Mouse (Mus musculus) thymus, adult 2 months (tissue): ENCODE results near the gene Macrod2.

ENCODE experiments used
- CTCF ChIP-seq: fragments of 200-500 bp; IDR thresholded peaks from 2 replicates; pipeline ENCODE4 v1.5.1; 2012; ENCODE audit warnings: mild to moderate bottlenecking, control low read depth, low read length, moderate library complexity, borderline replicate concordance; ENCODE audit not compliant: control insufficient read depth, poor library complexity, insufficient read depth; ENCODE audit errors: extremely low read depth
- POLR2A ChIP-seq: fragments of 200-500 bp; IDR thresholded peaks from 2 replicates; pipeline ENCODE4 v1.6.1; 2012; ENCODE audit warnings: mild to moderate bottlenecking, low read length, control low read depth, moderate library complexity; ENCODE audit not compliant: control insufficient read depth, poor library complexity, insufficient read depth; ENCODE audit errors: extremely low read depth

- TF ChIP-seq CTCF: no peak
- no peak for TF ChIP-seq POLR2A
Observed at GRCm38 (mm10) chr2:141800909-141801308, 1405.8 kb downstream of the Macrod2 start.
